Mouse (Mus musculus) thymus, postnatal 4 days (tissue): ENCODE results near the gene Lingo4.

Experiments
- DNase-seq: peaks from one replicate; pipeline ENCODE4 v3.0.0; 2021

The Lingo4 gene

DNA sequence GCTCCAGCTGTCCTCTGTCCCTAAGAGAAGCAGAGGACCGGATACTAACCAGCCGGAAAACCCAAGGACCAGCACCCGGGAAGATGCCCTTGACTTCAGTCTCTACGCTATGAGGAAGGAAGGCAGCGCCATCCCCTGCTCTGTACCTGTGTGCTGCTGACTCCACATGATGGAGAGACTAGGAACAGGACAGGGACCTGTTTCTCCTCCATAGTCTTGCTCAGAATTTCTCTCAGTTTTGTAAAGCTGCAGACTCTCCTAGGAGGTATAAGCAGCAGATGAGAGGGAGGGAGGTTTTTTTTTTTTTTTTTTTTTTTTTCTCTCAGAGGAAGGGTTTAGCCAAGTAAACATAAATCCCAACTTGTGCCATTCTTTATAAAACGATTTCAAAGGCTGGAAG, at the start of gene Lingo4:
Gene Lingo4 (plus strand): TSS at position 301 of the 400 bp plus-strand sequence.
- no peak for DNase-seq

DNA sequence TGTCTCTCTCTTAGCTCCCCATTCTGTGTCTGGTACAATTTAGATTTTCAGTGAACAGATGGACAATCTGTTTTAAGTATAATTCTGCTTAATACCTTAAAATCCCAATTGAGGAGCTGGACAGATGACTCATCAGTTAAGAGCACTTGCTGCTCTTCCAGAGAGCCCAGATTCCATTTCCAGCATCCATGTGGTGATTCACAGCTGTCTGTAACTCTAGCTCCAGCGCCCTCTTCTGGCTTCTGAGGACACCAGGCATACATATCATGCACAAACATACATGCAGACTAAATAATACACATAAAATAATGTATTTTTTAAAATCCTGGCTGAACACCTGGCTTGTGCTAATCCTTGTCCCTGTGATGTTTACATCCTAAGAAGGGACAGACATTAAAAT, 37.5 kb upstream of the Lingo4 start:
- peak; percentile 64 for DNase-seq

DNA sequence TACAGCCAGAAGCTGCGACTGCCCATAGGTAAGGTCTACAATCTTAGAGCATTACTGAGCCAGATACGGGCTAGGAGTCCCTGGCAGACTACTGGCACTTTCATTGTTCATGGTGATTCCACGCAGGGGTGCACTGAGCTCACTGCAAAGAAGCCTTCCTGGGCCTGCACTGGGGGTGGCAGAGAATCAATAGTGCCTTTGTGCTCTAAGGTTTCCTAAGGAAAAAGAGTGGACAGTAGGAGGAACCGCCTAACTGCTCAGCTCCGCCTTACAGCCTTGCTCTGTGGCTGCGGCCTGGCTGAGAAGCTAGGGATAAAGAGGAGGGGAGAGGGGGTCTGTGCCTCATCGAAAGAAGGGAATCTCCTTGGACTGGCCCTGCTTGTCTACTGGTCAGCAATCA, 36.2 kb upstream of the Lingo4 start, which contains the start of gene C2cd4d:
Gene C2cd4d (plus strand): TSS at position 301 of the 400 bp plus-strand sequence.
- no peak for DNase-seq

DNA sequence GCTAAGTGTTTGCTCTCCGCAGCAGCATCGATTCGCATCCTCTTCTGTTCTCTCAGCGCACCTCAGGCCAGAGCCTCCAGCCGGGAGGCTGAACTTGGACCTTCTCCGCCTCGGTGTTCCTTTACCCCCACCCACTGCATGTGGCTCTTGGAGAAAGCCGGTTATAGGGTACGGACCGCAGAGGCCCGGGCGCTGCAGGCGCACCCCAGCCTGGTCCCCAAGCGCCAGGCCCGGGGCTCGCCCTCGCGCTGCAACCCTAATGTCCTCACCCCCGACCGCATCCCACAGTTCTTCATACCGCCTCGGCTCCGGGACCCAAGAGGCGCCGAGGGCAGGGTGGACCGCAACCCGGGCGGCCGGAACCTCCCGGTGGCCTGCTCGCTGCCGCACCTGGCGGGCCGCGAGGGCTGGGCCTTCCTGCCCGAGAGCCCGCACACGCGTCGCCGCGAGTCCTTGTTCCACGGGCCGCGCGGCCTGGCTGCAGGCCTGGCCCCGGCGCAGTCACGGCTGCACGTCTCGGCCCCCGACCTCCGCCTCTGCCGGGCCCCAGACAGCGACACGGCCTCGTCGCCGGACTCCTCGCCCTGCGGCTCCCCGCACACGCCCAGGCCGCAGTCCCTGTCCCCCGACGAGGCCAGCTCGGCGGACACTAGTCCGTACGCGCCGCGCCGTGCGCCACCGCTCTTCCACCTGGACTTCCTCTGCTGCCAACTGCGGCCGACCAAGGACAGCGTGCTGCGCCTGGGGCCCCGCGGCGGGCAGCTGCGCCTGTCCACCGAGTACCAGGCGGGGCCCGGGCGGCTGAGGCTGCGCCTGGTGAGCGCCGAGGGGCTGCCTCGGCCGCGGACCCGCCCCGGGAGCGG, 34.8 kb upstream of the Lingo4 start:
- DNase-seq, result peak; percentile 49

DNA sequence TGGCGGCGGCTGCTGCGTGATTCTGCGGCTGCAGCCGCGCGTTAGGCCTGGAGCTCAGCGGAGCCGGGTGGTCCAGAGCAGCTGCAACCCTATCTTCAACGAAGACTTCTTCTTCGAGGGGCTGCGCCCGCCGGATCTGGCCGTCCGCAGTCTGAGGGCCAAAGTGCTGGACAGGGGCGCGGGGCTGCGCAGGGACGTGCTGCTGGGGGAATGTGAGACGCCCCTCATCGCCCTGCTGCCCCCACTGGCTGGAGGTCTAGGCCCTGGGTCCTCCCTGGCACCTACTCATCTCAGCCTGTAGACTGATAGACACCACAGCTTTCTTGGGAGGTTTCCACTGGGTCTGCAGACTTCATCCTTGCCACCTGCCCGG, 34.2 kb upstream of the Lingo4 start:
- no peak for DNase-seq

DNA sequence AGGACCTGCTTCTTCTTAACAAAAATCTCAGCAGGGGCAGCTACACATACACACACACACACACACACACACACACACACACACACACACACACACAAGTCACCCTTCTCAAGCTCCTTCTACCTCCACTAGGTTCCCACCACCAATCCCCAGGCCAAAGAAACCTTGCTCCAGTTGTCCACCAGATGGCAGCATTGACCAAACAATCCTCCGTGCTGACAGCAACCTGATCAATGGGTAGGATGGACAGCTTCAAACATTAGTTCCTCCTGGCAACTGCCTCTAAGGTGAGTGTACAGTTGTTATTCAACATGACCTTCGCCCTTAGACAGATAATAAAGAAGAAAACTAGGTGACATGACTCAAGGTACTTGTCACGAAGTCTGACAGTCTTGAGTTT, 31.6 kb upstream of the Lingo4 start:
- peak; percentile 84 for DNase-seq

DNA sequence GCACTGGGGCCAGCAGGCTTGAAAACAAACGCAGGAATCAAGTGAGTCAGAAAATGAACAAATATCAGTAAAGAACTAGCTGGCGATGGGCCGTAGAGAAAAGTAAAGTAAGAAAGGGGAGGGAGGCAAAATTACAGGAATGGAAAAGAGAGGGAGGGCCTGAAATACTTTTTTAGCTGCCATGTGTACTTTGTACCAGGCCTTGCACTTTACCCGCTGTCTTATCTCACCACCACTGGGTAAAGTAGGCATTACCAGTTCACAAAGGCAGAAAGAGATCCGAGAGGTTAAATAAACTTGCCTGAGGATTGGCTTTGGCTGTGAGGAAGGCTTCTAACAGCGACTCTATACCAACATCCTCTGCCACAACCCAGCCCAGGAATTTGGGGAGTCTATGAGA, 30.8 kb upstream of the Lingo4 start:
- no peak for DNase-seq

DNA sequence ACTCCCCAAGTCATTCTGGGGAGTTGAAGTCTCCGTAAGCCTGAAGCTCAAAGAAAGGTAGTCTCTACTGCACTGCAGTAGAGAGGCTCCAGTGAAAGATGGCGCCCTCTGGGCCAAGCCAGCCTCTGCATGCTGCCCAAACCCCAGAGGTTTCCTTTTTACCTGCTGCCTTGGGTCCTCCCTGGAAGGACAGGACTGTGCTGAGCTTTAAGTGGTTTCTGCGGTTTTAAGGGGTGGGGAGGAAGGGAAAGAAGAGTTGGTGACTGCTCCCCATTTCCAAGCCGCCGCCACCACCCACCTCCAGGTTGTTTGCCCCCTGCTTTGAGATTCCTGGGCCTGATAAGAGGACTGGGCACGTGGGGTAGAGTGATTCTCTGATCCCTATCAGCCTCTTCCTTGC, 29.7 kb upstream of the Lingo4 start:
- peak; percentile 57 for DNase-seq

DNA sequence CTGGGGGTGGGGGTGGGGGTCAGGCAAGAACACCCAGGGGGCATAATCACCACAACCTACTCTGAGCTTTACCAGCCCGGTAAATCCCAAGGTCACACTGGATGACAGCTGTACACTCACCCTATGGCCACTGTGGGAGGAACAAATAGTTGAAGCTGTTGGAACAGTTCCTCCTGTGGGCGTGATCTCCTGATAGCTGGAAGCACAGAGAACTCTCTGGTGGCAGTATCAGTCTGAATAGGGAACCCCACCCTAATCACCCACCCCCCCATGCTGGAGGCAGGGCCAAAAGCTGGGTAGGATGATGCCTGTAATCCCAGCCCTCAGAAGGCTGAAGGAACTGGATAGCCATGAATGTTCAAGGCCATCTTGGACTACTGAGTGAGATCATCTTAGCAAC, 28.6 kb upstream of the Lingo4 start:
- no peak for DNase-seq

DNA sequence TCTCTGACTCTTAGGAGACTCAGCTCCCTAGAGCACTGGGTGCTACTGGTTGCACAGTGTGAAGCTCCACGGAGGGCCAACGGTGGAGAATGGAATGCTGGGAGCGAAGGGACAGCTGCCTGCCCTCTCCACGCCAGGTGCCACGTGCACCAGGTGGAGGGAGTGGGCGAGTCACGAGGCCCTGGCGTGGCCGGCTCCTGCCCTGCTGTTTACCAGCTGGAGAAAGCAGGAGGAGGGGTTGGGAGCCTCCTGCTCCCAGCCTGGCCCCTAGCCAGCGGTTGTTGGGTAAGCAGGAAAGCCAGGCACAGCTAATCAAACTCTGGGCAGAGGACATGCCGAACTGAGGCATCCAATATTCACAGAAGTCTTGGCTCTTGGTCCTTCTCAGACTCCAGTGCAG, 26.7 kb upstream of the Lingo4 start:
- no peak for DNase-seq

DNA sequence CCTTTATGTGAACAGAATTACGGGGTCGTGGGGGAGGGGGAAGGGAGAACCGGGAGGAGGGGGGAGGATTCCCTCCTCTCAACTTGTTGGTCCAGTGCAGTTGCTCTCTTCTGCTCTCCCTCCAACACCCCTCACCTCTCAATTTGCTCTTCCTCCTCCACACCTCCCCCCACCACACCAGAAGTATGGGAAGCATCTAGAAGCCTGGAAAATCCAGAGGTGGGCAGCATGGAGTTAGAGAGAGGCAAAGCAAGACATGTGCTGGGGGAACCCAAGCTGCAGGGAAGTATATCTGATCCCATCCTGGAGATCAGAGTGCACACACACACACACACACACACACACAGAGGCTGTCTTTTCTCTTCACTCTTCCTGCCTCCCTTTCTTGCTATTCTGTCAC, 26.3 kb upstream of the Lingo4 start:
- DNase-seq, result no peak

DNA sequence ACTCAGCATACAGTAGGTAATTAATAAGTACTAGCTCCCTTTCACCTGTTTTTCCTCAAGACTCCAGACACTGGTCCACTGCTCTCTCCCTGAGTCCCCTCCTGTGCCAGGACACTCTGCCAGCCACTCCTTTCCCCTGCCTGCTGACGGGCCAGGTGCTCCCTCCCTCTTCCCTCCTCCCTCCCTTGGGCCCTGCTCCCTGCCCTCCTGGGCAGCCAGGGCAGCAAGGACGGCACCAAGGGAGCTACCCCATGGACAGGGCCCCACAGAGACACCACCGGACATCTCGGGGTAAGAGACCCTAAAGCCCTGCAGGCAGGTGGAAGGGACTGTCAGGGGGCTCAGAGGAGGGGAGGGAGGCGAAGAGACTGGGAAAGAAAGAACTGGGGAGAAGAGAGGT, 25.7 kb upstream of the Lingo4 start, which contains the start of gene Rorc:
Gene Rorc (plus strand): TSS at position 154 of the 400 bp plus-strand sequence.
- DNase-seq, result no peak

DNA sequence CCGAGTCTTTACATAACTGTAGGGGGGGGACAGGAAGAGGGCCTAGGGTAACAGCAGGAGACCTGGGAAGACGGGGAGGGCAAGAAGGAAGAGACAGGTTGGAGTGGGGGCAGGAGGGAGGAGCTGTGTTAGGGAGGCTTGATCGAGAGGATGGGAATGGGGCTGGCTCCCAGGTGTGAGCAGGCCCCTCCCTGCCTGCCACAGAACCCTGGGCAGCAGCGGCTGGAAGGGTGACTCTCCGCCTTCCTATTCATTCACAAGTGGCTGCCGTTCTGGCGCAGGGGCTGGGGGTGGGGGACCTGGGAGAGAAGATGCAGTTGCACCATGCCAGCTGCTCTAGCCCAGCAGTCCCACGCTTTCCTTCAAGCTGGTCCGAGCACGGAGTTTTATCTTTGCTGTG, 25.2 kb upstream of the Lingo4 start:
- DNase-seq, result peak; percentile 60

DNA sequence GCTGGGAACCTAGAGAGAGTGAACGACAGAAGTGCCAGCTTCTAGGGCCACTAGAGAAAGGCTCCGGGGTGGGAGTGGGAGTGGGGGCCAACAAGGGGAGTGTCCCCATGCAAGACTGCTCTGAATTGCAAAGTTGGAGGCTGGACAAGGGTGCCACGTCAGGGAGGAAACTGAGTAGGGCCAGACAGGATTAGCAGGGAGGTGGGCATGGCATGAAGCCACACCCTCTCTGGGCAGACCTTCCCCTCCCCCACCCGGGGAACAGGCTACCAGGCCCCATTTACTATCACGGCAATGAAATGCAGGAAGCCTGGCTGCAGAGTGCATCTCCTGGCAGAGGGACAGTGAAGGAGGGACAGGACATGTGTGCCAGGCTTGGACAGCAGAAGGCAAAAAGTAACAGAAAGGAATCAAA, 24.7 kb upstream of the Lingo4 start:
- DNase-seq, result peak; percentile 74

DNA sequence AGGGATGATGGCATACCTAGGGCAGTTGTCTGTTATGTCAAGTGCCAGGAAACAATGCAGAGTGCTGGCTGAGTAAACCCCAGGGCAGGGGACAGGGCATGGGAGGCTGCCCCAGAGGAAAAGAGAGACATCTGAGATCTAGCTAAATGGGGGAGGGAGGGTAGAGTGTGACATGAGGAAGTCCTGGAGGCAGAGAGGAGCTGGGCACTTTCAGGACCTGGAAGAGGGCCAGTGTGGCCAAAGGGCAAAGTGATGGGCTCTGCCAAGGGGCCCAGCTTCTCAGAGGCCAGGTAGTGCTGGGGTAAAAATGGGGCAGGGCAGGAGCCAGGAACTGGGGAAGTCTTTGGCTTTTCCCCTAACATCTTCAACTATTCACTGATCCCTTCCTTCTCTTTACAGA, 23.7 kb upstream of the Lingo4 start:
- peak; percentile 41 for DNase-seq

DNA sequence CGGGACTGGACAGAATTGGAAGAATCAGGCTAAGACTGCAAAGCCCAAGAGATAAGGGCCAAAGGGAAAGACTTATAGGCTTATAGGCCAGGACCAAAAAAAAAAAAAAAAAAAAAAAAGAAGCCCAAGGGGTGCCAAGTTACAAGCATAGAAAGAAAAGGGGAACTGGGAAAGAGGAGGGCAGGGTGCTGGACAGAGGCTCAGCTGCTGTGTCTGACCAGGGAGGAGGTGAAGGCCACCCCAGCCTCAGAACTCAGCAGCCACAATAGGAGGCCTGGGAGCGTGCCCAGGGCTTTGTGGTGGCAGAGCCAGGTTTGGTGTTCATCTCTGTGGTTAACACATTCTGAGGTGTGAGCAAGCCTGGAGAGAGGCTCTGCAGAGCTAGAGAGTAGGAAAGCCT, 23.2 kb upstream of the Lingo4 start:
- DNase-seq, result peak; percentile 56

DNA sequence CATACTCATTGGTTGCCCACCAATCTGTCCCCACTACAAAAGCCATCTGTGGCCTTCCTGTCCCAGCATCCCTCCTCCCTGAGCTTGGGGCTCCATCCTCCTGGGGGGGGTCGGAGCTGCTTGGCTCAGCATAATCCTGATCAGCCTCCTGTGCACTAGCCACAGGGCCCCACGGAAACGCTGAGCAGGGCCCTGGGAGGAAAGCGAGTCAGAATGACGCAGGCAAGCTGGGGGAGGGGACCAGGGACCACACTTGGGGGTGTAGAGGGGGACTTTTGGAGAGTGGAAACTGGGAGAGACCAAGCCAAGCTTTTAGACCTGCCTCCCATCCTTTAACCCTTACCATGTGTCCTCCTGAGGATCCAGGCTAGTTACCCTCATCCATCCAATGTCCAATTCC, 22.5 kb upstream of the Lingo4 start:
- peak; percentile 83 for DNase-seq

DNA sequence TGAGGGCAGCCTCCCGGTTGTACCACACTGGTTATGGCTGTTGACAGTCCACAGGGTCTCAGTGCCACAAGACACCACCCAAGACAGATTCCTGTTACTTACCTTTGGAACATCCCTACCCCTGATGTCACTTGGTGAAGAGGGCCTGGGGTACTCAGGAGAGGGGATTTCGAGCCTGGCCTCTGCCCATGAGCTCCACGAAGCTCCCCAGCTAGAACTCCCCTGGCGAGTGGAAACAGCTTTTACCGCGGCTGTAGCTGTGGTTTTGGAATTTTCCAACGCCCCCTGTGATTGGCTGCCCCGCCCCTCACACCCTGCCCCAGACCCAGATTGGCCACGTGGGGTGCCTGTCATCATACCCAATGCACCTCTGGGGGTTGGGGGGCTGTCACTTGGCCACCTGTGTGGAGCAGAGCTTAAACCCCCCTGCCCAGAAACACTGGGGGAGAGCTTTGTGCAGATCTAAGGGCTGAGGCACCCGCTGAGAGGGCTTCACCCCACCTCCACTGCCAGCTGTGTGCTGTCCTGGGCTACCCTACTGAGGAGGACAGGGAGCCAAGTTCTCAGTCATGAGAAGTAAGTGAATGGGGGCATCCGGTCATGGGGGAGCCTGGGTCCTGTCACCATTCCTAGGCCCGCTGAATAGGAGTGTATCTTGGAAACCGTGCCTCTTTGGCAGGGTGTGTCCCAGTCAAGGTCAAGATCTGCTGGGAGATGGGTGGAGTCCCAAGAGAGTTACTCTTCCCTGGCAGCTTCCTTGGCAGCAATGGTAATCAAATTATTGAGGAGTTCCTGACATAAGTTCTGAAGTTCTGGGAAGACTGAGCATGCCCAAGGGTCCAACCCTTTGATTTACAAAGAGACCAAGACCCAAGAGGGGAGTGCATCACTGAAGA, 21.0 kb upstream of the Lingo4 start:
- peak; percentile 96 for DNase-seq

DNA sequence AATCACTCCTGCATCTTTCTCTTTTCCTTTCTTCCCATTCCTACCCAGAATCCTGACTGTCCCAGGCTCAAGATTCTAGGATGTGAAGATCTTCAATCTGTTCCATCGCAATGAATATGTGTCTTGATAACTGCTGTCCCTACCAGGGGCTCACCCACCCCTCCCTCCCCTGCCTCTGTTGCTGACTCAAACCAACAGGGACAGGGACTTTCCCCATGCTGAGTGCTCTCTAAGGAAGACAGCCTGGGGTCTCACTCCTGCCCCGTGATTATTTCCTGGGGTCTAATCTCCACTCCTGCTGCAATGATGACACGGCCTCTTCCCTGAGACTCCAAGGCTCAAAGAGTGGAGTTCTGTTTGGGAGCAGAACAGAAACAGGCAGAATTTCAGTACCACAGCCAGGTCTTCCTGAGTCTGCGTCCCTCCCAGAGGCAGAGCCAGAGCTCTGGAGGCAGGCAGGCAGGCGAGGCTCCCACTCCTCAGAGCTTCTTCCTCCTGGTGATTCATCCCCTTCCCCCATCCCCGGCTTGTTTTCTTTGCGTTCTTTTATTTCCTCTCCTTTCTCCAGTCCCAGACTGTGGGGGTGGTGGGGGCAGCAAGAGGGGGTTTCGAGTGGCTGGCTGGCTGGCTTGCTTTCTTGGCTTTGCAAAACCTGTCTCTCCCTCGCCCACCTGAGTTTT, 18.3 kb upstream of the Lingo4 start:
- peak; percentile 49 for DNase-seq

DNA sequence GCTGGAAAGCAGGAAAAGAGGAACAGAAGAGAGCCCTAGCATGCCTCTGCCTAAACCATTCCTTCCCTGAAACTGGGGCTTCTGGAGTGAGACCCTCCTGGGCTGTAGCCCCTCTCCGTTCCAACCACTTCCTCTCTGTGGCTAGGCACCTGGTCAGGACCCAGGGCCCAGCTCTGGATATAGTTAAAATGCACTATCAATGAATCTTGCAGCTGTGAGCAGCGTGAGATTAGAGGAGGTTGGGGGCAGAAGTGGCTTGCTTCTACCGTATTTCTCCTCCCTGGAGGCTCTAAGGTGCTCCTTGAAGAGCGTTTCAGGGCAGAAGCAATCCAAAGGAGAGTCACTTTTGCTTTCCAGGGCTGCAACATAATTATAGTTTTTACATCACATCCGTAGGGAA, 16.0 kb upstream of the Lingo4 start:
- peak; percentile 67 for DNase-seq

DNA sequence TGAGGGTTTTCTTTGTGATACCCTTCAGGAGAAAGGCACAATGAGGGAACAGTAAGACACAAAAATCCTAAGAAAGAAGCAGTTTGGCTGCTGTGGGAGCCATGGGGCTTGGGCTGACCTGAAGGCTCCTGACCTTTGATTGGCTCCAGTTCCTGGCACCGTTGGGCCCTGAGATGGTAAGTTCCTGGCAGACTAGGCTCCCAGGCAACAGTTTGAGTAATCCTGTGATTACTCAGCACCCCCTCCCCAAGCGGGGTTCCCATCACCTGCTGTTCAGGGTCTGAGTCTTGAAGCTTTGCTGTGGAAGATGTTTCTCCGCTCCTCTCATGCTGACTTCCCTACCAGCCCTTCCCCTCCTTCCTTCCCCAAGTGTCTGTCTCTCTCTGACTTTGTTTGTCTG, 14.8 kb upstream of the Lingo4 start:
- peak; percentile 64 for DNase-seq

DNA sequence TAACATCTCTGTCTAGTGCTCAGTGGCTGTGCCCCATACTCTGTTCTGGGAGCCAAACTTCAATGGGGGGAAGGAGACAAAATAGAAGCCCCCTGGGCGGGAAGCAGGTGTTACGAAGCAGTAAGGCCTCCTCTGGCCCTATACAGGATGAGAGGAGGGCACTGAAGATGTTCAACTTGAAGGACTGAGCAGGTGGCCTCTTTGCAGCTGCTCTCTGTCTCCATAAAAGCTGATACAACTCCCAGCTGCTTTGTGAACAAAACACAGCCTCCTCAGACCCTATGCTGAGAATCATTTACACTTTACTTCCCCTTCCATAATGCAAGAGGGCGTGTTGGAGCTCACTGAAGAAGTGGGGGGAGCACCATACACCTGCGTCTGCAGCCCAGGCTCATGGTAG, 11.6 kb upstream of the Lingo4 start:
- DNase-seq, result peak; percentile 72

DNA sequence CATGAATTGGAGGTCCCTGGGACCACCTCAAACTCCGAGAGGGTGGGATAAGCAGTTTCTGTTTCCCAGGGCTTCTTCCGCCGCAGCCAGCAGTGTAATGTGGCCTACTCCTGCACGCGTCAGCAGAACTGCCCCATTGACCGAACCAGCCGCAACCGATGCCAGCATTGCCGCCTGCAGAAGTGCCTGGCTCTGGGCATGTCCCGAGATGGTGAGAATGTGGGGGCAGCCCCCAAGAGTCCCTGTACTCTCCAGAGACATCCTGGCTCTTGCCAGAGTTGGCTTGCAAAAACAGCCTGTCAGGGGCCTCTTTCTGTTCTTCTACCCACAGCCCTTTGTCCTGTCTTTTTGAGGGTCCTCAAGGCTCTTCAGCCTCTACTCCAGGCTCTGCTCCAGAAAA, 10.9 kb upstream of the Lingo4 start:
- DNase-seq, result peak; percentile 60
